Mouse (Mus musculus) Patski (cell line): ENCODE measurements around the gene Ccnjl. TPM values are rescaled to one million over a fixed set of nuclear protein-coding genes. Genes with fewer than 3 reads are reported as not detected.

Experiments
- ATAC-seq: fragments of 100-300 bp; one replicate; pipeline ENCODE4 v1.8.0; 2021
- CTCF ChIA-PET: fragments of 350-600 bp; sonication (Branson Sonifier 250); formaldehyde crosslinking; loops from one replicate; lab custom pipeline; 2022; ENCODE audit warnings: inconsistent platforms; lab: Charles Lee
- POLR2A ChIA-PET: fragments of 350-600 bp; sonication (Branson Sonifier 250); formaldehyde crosslinking; loops from one replicate; lab custom pipeline; 2022; ENCODE audit warnings: antibody characterized with exemption, inconsistent platforms; lab: Charles Lee
- DNase-seq: peaks from one replicate; pipeline ENCODE4 v3.0.0-alpha.2; 2011; ENCODE audit warnings: low read depth, low spot score
- H3K27me3 ChIP-seq: fragments of 371-371 bp; one replicate; pipeline ENCODE4 v1.5.1; 2021
- CTCF ChIP-seq: fragments of 100-300 bp; IDR thresholded peaks from one replicate; pipeline ENCODE4 v1.5.1; 2021
- in situ Hi-C: fragments of 300-500 bp; cut with MboI; formaldehyde crosslinking; loops from 3 replicates; pipeline ENCODE4 v1.11.1; 2018; ENCODE audit warnings: low pct_unique_long_range_greater_than_20kb, mixed read lengths
- polyA plus RNA-seq: library from polyadenylated mRNA; unstranded; gene quantifications from one replicate; pipeline ENCODE4 v1.2.3, GENCODE M21; 2021

Gene Ccnjl
- 17.8 TPM for polyA plus RNA-seq

GRCm38 (mm10) chr11:43528683-43529499 is at the start of gene Ccnjl:
Ccnjl (plus strand) TSS chr11:43528784.
- TF ChIP-seq CTCF, result peak; percentile 68
- DNase-seq (no peak), ATAC-seq (peak; percentile 85)
- no peaks in the 10 kb centered on the region for H3K27me3 ChIP-seq
- in situ Hi-C loops, result no loop called here
- POLR2A ChIA-PET, result no interaction called here
- CTCF ChIA-PET, result interaction anchor here (0.8 to 1.5 kb wide), 3 partner anchors 15 to 36 kb away, joined by 3 to 4 read pairs (median 3); no protein-coding TSS in a partner anchor

GRCm38 (mm10) chr11:43479376-43479775 is 49.2 kb upstream of the Ccnjl start:
- no peak for ATAC-seq
- ChIA-PET CTCF (no interaction called here), POLR2A (no interaction called here)
- in situ Hi-C loops, result loop anchor here (25.0 kb wide), 1 partner anchor 858 kb away; no protein-coding TSS in a partner anchor
- no peak for TF ChIP-seq CTCF
- no peaks in the 10 kb centered on the region for H3K27me3 ChIP-seq
- no peak for DNase-seq

- no peak for ATAC-seq
- no peak for TF ChIP-seq CTCF
- CTCF ChIA-PET, result interaction anchor here (3.0 kb wide), 1 partner anchor 12 kb away, joined by 9 read pairs; no protein-coding TSS in a partner anchor
These were observed 48.0 kb upstream of the Ccnjl start for GRCm38 (mm10) chr11:43480561-43480960.

DNA sequence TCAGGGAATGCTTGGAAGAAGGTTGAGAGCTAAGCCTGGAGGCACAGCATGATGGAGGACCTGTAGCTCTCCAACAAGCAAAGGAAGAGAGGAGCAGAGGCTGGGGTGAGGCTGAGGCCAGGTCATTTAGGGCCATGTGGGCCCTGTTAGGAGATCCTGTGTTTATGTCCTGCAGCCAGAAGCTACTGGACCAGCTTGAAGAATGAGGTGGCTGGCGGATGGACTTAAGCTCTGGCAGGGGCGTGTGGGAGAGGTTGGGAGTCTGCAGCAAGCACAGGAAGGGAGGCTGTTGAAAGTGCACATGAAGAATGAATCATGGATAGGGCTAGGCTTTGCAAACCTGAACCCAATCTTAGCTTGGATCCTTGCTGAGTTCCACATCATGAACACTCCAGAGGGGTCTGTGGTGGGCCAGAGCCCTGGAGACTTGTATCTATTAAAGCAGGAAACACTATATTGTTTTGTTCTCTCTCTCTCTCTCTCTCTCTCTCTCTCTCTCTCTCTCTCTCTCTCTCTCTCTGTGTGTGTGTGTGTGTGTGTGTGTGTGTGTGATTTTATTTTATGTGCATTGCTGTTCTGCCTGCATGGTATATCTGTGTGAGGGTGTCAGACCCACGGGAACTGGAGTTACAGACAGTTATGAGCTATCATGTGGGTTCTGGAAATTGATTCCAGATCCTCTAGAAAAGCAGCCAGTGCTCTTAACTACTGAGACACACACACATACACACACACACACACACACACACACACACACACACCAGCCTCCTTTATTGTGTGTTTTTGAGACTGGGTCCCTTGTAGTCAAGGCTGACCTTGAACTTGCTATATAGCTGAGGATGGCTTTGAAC is 46.7 kb upstream of the Ccnjl start:
- no peak for TF ChIP-seq CTCF
- H3K27me3 ChIP-seq, result no peaks in the 10 kb centered on the region
- no peak for DNase-seq
- ChIA-PET POLR2A (no interaction called here), CTCF (interaction anchor here (3.0 kb wide), 1 partner anchor 11 kb away, joined by 9 read pairs; no protein-coding TSS in a partner anchor)
- in situ Hi-C loops, result loop anchor here (25.0 kb wide), 1 partner anchor 855 kb away; no protein-coding TSS in a partner anchor
- ATAC-seq, result no peak

More at GRCm38 (mm10) chr11:43480561-43480960, 48.0 kb upstream of the Ccnjl start:
- POLR2A ChIA-PET, result no interaction called here
- DNase-seq, result no peak
- in situ Hi-C loops, result loop anchor here (25.0 kb wide), 1 partner anchor 857 kb away; no protein-coding TSS in a partner anchor
- no peaks in the 10 kb centered on the region for H3K27me3 ChIP-seq

DNA sequence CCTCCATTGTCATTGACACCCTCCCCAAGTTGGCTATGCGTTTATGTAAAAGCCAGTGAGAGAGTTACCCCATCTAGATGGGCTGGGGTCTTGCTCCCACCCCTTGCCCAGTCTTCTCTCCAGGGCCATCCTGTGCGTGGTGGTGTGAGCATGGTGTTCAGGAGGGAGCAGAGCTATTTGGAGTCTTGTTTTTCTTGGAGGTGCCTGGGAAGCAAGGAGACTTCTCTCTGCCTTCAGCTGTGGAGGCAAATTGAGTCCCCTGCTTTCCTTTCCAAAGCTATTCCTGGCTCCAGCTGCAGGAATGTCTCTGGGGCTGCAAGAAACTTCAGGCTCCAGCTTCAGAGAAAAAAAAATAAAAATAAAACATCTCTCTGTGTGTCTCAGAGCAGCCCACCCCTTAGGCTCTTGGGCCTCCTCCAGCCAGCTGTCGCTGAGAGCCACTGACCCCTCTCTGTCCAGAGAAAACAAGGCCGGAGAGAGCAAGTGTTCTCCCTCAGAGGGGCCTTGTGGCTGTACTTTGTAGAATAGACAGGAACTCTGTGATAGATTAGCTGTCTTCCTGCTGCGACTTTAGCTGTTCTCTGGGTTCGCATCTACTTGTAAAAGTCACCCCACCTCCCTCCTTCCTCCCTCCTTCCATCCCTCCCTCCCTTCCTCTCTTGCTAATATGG is 45.3 kb upstream of the Ccnjl start:
- ATAC-seq (no peak), DNase-seq (no peak)
- in situ Hi-C loops, result loop anchor here (25.0 kb wide), 1 partner anchor 854 kb away; no protein-coding TSS in a partner anchor
- no peak for TF ChIP-seq CTCF
- POLR2A ChIA-PET, result interaction anchor here (0.6 kb wide), 1 partner anchor 303 kb away, joined by 3 read pairs; no protein-coding TSS in a partner anchor
- no peaks in the 10 kb centered on the region for H3K27me3 ChIP-seq
- CTCF ChIA-PET, result interaction anchor here (1.4 kb wide), 1 partner anchor 71 kb away, joined by 3 read pairs; no protein-coding TSS in a partner anchor

- no peaks in the 10 kb centered on the region for H3K27me3 ChIP-seq
- ATAC-seq (no peak), DNase-seq (no peak)
- ChIA-PET POLR2A (interaction anchor here (0.6 kb wide), 1 partner anchor 304 kb away, joined by 3 read pairs; no protein-coding TSS in a partner anchor), CTCF (interaction anchor here (0.9 to 1.4 kb wide), 2 partner anchors 47 to 72 kb away, joined by 3 read pairs; no protein-coding TSS in a partner anchor)
- TF ChIP-seq CTCF, result no peak
- in situ Hi-C loops, result loop anchor here (25.0 kb wide), 1 partner anchor 853 kb away; no protein-coding TSS in a partner anchor
These were observed 44.5 kb upstream of the Ccnjl start for GRCm38 (mm10) chr11:43484057-43484456.

- H3K27me3 ChIP-seq, result no peaks in the 10 kb centered on the region
- ChIA-PET CTCF (interaction anchor here (0.9 to 1.4 kb wide), 2 partner anchors 47 to 72 kb away, joined by 3 read pairs; no protein-coding TSS in a partner anchor), POLR2A (no interaction called here)
- no peak for TF ChIP-seq CTCF
- DNase-seq, result no peak
- in situ Hi-C loops, result loop anchor here (25.0 kb wide), 1 partner anchor 853 kb away; no protein-coding TSS in a partner anchor
- ATAC-seq, result no peak
These were observed 43.9 kb upstream of the Ccnjl start for GRCm38 (mm10) chr11:43484652-43485051.

DNA sequence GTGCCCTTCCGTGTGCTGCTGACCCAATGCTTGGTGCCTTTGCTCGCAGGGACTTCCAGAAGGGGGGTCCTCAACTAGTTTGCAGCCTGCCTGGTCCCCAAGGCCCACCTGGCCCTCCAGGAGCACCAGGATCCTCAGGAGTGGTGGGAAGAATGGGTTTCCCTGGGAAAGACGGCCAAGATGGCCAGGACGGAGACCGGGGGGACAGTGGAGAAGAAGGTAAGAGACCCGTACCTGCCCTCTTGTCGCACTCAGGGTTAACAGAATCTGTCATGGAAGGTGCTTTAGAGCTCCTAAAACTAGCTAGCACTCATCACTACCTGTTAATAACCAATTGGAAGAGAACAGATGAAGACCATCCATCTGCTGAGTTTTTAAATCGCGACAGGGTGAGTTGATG is 42.7 kb upstream of the Ccnjl start:
- CTCF ChIA-PET, result no interaction called here
- no peak for DNase-seq
- no peaks in the 10 kb centered on the region for H3K27me3 ChIP-seq
- in situ Hi-C loops, result loop anchor here (25.0 kb wide), 1 partner anchor 851 kb away; no protein-coding TSS in a partner anchor
- ATAC-seq, result no peak
- TF ChIP-seq CTCF, result no peak
- POLR2A ChIA-PET, result no interaction called here

DNA sequence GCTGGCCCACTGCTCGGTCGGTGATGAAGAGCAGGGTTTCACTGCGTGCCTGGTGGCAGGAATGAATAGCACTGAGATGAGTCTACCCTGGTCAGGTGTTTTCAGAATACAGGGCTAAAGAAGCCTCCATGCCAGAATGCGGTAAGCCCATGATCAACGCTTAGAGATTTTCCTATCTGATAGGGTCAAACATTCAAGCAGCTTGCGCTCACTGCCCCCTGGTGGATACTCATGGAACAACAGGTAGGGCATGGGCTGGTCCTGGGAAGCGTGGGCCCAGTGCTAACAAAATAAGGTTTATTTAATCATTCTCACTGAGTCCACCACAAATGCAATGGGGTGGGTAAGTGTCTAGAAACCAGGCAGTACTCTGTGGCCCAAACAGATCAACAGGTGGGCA is 35.9 kb upstream of the Ccnjl start:
- ChIA-PET POLR2A (no interaction called here), CTCF (interaction anchor here (1.0 to 2.4 kb wide), 8 partner anchors 11 to 261 kb away, joined by 3 to 9 read pairs (median 4); no protein-coding TSS in a partner anchor)
- peak; percentile 80 for TF ChIP-seq CTCF
- no peaks in the 10 kb centered on the region for H3K27me3 ChIP-seq
- DNase-seq (no peak), ATAC-seq (peak; percentile 42)
- in situ Hi-C loops, result loop anchor here (5.0 to 25.0 kb wide), 3 partner anchors 92 to 845 kb away; partner anchors contain the start of gene 4933415A04Rik
